Mouse (Mus musculus): ENCODE data around the gene Rtl6. TPM values are rescaled to one million over a fixed set of nuclear protein-coding genes. Genes with fewer than 3 reads are reported as not detected.

The Rtl6 gene
- total RNA-seq, 4 experiments from 2014 or later, result 48.6 to 55.4 (median 52.2) TPM

- DNase-seq (ENCODE audit: low spot score in 2 of 2), result no peak
Measured at GRCm38 (mm10) chr15:84537117-84537516, 20.5 kb downstream of the Rtl6 start.

- DNase-seq (ENCODE audit: low spot score in 2 of 2), result no peak
Measured at GRCm38 (mm10) chr15:84536611-84537010, 21.0 kb downstream of the Rtl6 start.

- no peak for DNase-seq (ENCODE audit: low spot score in 2 of 2)
Measured at GRCm38 (mm10) chr15:84535953-84536352, 21.7 kb downstream of the Rtl6 start.

- DNase-seq (ENCODE audit: low spot score in 2 of 2), result no peak
Measured at GRCm38 (mm10) chr15:84532211-84532610, 25.4 kb downstream of the Rtl6 start.

- DNase-seq (ENCODE audit: low spot score in 2 of 2), result peak; percentile 63 to 69
Measured at GRCm38 (mm10) chr15:84531535-84531934, 26.1 kb downstream of the Rtl6 start.

GRCm38 (mm10) chr15:84526921-84527320 lies 30.7 kb downstream of the Rtl6 start:
- DNase-seq (ENCODE audit: low spot score in 2 of 2), result no peak

- DNase-seq (ENCODE audit: low spot score in 2 of 2), result no peak
Measured at GRCm38 (mm10) chr15:84525222-84525883, 32.3 kb downstream of the Rtl6 start.

GRCm38 (mm10) chr15:84522953-84523689 lies 34.5 kb downstream of the Rtl6 start:
- DNase-seq (ENCODE audit: low spot score in 2 of 2), result no peak

- no peak for DNase-seq (ENCODE audit: low spot score in 2 of 2)
Measured at GRCm38 (mm10) chr15:84521486-84521885, 36.1 kb downstream of the Rtl6 start.

GRCm38 (mm10) chr15:84518540-84518939 lies 39.1 kb downstream of the Rtl6 start:
- no peak for DNase-seq (ENCODE audit: low spot score in 2 of 2)

- no peak for DNase-seq (ENCODE audit: low spot score in 2 of 2)
Measured at GRCm38 (mm10) chr15:84512626-84513296, 44.9 kb downstream of the Rtl6 start.

GRCm38 (mm10) chr15:84509981-84510380 lies 47.6 kb downstream of the Rtl6 start:
- peak; percentile 40 to 59 for DNase-seq (ENCODE audit: low spot score in 2 of 2)

- no peak for DNase-seq (ENCODE audit: low spot score in 2 of 2)
Measured at GRCm38 (mm10) chr15:84509161-84509560, 48.5 kb downstream of the Rtl6 start.

- DNase-seq (ENCODE audit: low spot score in 2 of 2), result peak; percentile 54 to 56
Measured at GRCm38 (mm10) chr15:84506026-84506425, 51.6 kb downstream of the Rtl6 start.

GRCm38 (mm10) chr15:84504895-84505294 lies 52.7 kb downstream of the Rtl6 start:
- no peak for DNase-seq (ENCODE audit: low spot score in 2 of 2)

Other genes with a start within 250 kb of the Rtl6 start
- 10 to 100 TPM; 23.8 to 34.0 (median 31.7) TPM for gene Parvg, start 233.8 kb downstream of the Rtl6 start, total RNA-seq (2022)
- 10 to 100 TPM; 44.3 to 55.3 (median 48.2) TPM for gene Shisal1, start 110.7 kb downstream of the Rtl6 start, total RNA-seq (2022)
- gene Prr5, start 111.8 kb upstream of the Rtl6 start, total RNA-seq (2022), result 10 to 100 TPM; 11.0 to 14.2 (median 13.6) TPM
- under 1 TPM in 3 of 4 experiments, not detected in 1; 0.18 to 0.76 (median 0.39) TPM for gene Arhgap8, start 162.2 kb upstream of the Rtl6 start, total RNA-seq (2022)